Mouse (Mus musculus): ENCODE measurements at regions not wholly inside any gene's neighbourhood (a gene's known extent, or its start where the extent isn't known, plus 50 kb on each side); places are given as distances from the start of the nearest gene placed in this dataset.
"Not testable (repeated sequence)": the region's sequence is repeated elsewhere in the genome, so short reads cannot be mapped to it uniquely, and the experiment has no call there.

DNA sequence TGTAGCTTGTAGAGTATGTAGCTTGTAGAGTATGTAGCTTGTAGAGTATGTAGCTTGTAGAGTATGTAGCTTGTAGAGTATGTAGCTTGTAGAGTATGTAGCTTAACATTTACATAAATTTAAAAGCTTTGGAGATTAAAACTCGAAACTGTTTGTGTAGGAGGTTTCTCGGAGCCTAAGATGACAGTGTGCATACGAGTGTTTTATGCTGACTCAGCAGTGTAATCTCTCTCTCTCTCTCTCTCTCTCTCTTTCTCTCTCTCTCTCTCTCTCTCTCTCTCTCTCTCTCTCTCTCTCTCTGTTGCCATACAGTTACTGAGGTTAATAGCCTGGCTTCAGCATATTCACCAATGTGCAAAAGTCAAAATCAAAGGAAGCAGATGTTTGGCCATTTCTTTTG, 336.5 kb downstream of the Kif20b start:
- DNase-seq; intact Hi-C loops (cut with DNase I): not testable (repeated sequence)

DNA sequence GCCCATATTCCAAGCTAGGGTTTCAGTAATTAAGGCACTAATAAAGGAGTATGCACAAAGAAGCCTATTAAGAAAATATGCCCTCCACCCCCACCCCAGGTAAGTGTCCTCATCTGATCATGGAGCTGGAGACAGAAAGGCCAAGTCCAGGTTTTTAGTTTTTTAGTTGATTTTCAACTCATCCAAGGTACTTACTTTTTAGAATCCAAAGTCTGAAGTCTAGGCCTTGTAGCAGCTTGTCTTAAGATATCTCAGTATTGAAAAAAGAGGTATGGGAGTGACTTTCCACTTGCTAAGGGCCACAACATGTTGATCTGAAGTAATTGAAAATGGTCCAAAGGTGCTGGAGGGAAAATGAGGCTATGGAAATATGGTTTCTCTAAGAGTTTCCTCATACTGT, 340.9 kb downstream of the Kif20b start:
- DNase-seq: no peak

DNA sequence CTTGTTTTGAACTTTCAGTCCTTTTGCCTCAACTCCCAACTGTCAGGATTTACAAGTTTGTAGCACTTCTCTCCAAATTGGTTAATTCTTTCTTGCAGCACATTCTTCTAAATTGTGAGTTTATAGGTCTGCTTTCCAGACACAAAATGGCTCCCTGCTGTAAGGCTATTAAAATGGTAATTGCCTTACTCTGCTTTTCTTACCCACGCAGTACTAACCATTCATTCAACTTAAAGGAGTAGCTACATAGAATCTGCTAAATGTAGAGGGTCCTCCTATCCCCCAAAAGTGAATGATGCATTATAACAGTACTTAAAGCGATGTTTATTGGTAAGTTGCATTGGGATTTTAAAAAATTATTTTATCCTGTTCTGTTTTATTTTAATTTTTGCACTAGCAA, 356.2 kb downstream of the Kif20b start:
- DNase-seq: no peak
- intact Hi-C loops (cut with DNase I): no loop called here

More for the DNA sequence above, 340.9 kb downstream of the Kif20b start:
- intact Hi-C loops (cut with DNase I): no loop called here

DNA sequence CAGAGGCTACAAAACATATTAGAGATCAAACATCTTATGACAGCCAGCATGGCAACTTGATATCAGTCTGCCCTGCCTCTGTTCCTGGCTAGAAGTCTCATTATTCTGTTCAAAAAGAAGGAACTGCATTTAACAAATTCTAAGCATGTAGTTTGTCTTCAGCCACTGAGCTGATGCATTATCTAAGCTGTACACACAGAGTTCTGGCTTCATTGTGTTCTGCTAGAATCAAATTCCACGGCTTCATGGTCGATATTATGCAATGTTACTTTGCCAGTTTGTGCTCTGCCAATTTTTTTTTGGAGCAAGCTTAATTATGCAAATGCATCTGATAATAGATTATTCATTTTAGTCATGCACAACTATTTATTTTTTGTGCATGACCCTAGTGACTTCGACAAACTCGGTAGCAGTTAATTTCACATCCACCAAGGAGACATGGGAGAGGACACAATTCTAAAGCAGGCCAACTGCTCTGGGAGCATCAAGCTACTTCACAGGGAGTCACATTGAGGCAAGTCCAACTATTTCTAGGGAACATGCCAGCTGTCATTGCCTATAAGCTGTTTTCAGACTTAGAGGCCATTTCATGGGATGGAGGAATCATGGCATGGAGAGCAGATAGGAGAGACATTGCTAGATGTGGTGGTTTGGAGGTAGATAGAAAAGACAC, 360.8 kb downstream of the Kif20b start:
- no peak for DNase-seq
- intact Hi-C loops (cut with DNase I): no loop called here

DNA sequence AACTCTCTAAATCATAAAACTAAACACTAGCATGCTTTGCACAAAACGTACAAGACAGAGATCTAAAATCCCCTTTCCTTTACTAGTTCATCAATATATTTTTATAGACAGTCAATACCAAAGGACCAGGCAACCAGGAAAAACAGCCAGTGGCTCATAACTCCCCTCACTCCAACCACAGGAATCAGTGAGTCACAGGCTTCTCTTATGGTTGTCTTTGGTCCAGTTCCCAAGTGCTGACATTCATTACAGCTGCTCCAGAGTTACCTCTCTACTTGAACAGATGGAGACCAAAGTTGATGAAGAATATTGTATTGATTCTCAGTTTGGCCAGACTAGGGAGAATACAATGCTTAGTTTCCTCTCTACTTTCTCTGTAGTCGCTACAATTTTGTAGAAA, 376.7 kb downstream of the Kif20b start:
- intact Hi-C loops (cut with DNase I): no loop called here
- no peak for DNase-seq

DNA sequence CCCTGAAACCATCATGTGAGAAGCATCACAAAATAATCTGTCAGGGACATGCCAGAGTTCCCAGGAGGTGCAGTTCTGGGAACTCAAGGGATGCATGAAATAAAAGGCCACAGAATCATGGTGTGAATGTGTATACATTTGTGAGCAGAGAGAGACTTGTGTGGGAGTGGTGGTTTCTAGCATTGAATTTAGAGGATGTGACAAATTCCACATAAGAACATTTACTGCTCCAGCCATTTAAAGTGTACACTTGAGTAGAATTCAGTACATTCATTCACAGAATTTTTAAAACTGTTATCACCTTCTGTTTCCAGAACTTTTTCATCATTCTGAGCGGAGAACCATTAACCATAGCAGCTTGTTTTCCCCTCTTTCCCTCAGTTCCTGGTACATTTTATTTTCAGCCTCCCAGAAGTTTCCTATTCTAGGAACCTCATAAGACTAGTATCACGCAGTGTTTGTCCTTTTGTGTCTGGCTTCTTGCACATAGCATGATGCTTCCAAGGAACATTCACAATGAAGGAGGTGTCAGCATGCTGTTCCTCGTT, 380.6 kb downstream of the Kif20b start:
- intact Hi-C loops (cut with DNase I): no loop called here
- DNase-seq: no peak

Small RNA genes lying in the stretch of these regions (microRNA-seq; reads per million reads assigned to microRNA genes)
- 0 reads per million in 2 experiments for gene Gm23075

Data from heart, postnatal 14 days (tissue).